In genomic region chr12:111694880-111695804, GRCm38 (mm10) we compare ENCODE assay signal across 7 mouse cellular contexts. TPM values are rescaled to one million over a fixed set of nuclear protein-coding genes. Genes with fewer than 3 reads are reported as not detected.
DNase-seq lines count a peak whose midpoint lies in the region; ATAC-seq and TF ChIP-seq lines count a peak whose summit lies in the region.

No protein-coding gene starts in this region.

- WGBS in kidney, postnatal 0 days, result 62% methylated on average over 13 of the region's 13 CpGs
- 45% methylated on average over 13 of the region's 13 CpGs for WGBS in forebrain, embryonic 10.5 days

- TF ChIP-seq POLR2A in cortical plate, adult 2 months (IDR thresholded peaks at IDR 0.05; ENCODE audit: extremely low read depth, insufficient read depth, low read length), result no peak

- H3K4me2 ChIP-seq in kidney, postnatal 0 days (ENCODE audit: low read length), result no peak overlapping the region

- peak overlapping the region; percentile 81 for H3K27ac ChIP-seq in kidney, postnatal 0 days
- peak overlapping the region; percentile 51 for H3K27ac ChIP-seq in cortical plate, adult 2 months (ENCODE audit: insufficient read depth, low read length)
- H3K27ac ChIP-seq in forebrain, embryonic 10.5 days, result peak overlapping the region; percentile 98

- no peaks in the 10 kb centered on the region for H3K27me3 ChIP-seq in kidney, postnatal 0 days (ENCODE audit: insufficient read depth, low read length)
- no peaks in the 10 kb centered on the region for H3K27me3 ChIP-seq in forebrain, embryonic 10.5 days (ENCODE audit: poor library complexity, severe bottlenecking)

- H3K36me3 ChIP-seq in kidney, postnatal 0 days (ENCODE audit: insufficient read depth, low read length), result no peaks in the 10 kb centered on the region
- no peaks in the 10 kb centered on the region for H3K36me3 ChIP-seq in forebrain, embryonic 10.5 days (replicated peaks)

- TF ChIP-seq CTCF in kidney, postnatal 0 days (IDR thresholded peaks at IDR 0.05; ENCODE audit: low read depth), result no peak
- no peak for TF ChIP-seq CTCF in cortical plate, adult 2 months (IDR thresholded peaks at IDR 0.05; ENCODE audit: extremely low read depth, insufficient read depth, low read length)

- no peak for DNase-seq in kidney, postnatal 0 days (ENCODE audit: low spot score)
- no peak for DNase-seq in kidney, adult 11 months
- DNase-seq in forebrain, embryonic 10.5 days (ENCODE audit: extremely low spot score, low spot score), result peak; percentile 71
- DNase-seq in layer of hippocampus, postnatal 10 days (ENCODE audit: low spot score in 2 of 2), result peak; percentile 65 to 74
- peak; percentile 90 for DNase-seq in retina, postnatal 1 day
- no peak for DNase-seq in frontal cortex, postnatal 10 days (ENCODE audit: low spot score in 2 of 2)

- H3K9ac ChIP-seq in kidney, postnatal 0 days (ENCODE audit: low read depth, low read length), result 0 out of 2 replicates have a peak overlapping the region, but pooled peaks have one; percentile 28

- peaks cover 36% of the 10 kb centered on the region for H3K4me1 ChIP-seq in kidney, postnatal 0 days (replicated peaks; ENCODE audit: insufficient read depth, low read length)
- H3K4me1 ChIP-seq in cortical plate, adult 2 months (ENCODE audit: control insufficient read depth, insufficient read depth, low read length), result peaks cover 14% of the 10 kb centered on the region
- peaks cover 90% of the 10 kb centered on the region for H3K4me1 ChIP-seq in forebrain, embryonic 10.5 days

- no peaks in the 10 kb centered on the region for H3K9me3 ChIP-seq in kidney, postnatal 0 days (replicated peaks; ENCODE audit: low read length)
- H3K9me3 ChIP-seq in forebrain, embryonic 10.5 days, result no peaks in the 10 kb centered on the region

- ATAC-seq in kidney, postnatal 0 days (replicated peaks; ENCODE audit: low FRiP score, low read depth), result no peak

- H3K4me3 ChIP-seq in kidney, postnatal 0 days (replicated peaks; ENCODE audit: low read depth, low read length), result no peak overlapping the region
- no peak overlapping the region for H3K4me3 ChIP-seq in cortical plate, adult 2 months (ENCODE audit: insufficient read depth, low read length)
- peak overlapping the region; percentile 40 for H3K4me3 ChIP-seq in forebrain, embryonic 10.5 days

RNA-seq across cellular contexts. Expression of gene Trmt61a, which starts 17.2 kb away (rescaled TPM):
- 6.3 and 6.8 TPM in 2 replicates for polyA plus RNA-seq in kidney, postnatal 0 days (2015; fragmentation: Nextera tagmentation; extraction: Ambion mirVana)
- 20.0 and 20.8 TPM in 2 replicates for polyA plus RNA-seq in cortical plate, adult 2 months (2012; rRNA removed)
- polyA plus RNA-seq in forebrain, embryonic 10.5 days (2016; fragmentation: Nextera tagmentation; extraction: Ambion mirVana), result 23.7 and 23.8 TPM in 2 replicates
- total RNA-seq in layer of hippocampus, postnatal 10 days (2021), result 10 to 100 TPM; 16.3 to 19.8 TPM

RNA-seq across cellular contexts. Expression of gene Bag5, which starts 17.9 kb away (rescaled TPM):
- polyA plus RNA-seq in kidney, postnatal 0 days (2015; fragmentation: Nextera tagmentation; extraction: Ambion mirVana), result 45.7 and 48.9 TPM in 2 replicates
- 49.6 and 51.0 TPM in 2 replicates for polyA plus RNA-seq in cortical plate, adult 2 months (2012; rRNA removed)
- 56.5 and 57.5 TPM in 2 replicates for polyA plus RNA-seq in forebrain, embryonic 10.5 days (2016; fragmentation: Nextera tagmentation; extraction: Ambion mirVana)
- 10 to 100 TPM; 38.4 to 38.9 TPM for total RNA-seq in layer of hippocampus, postnatal 10 days (2021)

RNA-seq across cellular contexts. Expression of gene Apopt1, which starts 17.9 kb away (rescaled TPM):
- 57.8 and 61.4 TPM in 2 replicates for polyA plus RNA-seq in kidney, postnatal 0 days (2015; fragmentation: Nextera tagmentation; extraction: Ambion mirVana)
- polyA plus RNA-seq in cortical plate, adult 2 months (2012; rRNA removed), result 48.4 and 52.6 TPM in 2 replicates
- polyA plus RNA-seq in forebrain, embryonic 10.5 days (2016; fragmentation: Nextera tagmentation; extraction: Ambion mirVana), result 57.9 and 62.6 TPM in 2 replicates
- total RNA-seq in layer of hippocampus, postnatal 10 days (2021), result 10 to 100 TPM; 39.2 to 42.0 TPM

RNA-seq across cellular contexts. Expression of gene Ckb, which starts 23.0 kb away (rescaled TPM):
- polyA plus RNA-seq in kidney, postnatal 0 days (2015; fragmentation: Nextera tagmentation; extraction: Ambion mirVana), result 135 and 148 TPM in 2 replicates
- polyA plus RNA-seq in cortical plate, adult 2 months (2012; rRNA removed), result 3,152 and 3,325 TPM in 2 replicates
- 1,567 and 1,577 TPM in 2 replicates for polyA plus RNA-seq in forebrain, embryonic 10.5 days (2016; fragmentation: Nextera tagmentation; extraction: Ambion mirVana)
- total RNA-seq in layer of hippocampus, postnatal 10 days (2021), result 1,000 to 10,000 TPM in 1 of 2 experiments, 100 to 1,000 TPM in 1; 969 to 1,026 TPM

Comparison
In these comparisons a context has a peak if more than half of its experiments do, and no peak if none do; other contexts are left out.
1. DNase-seq: peak in forebrain, embryonic 10.5 days (single experiment), layer of hippocampus, postnatal 10 days (2 of 2) and retina, postnatal 1 day (single experiment); none in kidney, postnatal 0 days (single experiment), kidney, adult 11 months (single experiment) and frontal cortex, postnatal 10 days (0 of 2).
2. Peak in every context shown above with its lines, with median percentiles within 50 percentile points of each other: H3K27ac ChIP-seq.